Mouse (Mus musculus) gastrocnemius, postnatal 14 days (tissue): ENCODE measurements around the gene Pappa2. TPM values are rescaled to one million over a fixed set of nuclear protein-coding genes. Genes with fewer than 3 reads are reported as not detected.

Experiments used
- DNase-seq: peaks from one replicate; pipeline ENCODE4 v3.0.0; 2021; ENCODE audit warnings: mixed read lengths
- intact Hi-C: fragments of 180-260 bp; cut with DNase I; formaldehyde crosslinking; loops from one replicate; pipeline ENCODE4 v1.15.1; 2025; ENCODE audit warnings: low total_unique reads
- total RNA-seq, 2 experiments: library from RNA; stranded (reverse); gene quantifications; 2 replicates each; pipeline ENCODE4 v1.2.3; 2021

The Pappa2 gene
- total RNA-seq, 2 experiments from 2014 or later, result 0.11 to 0.21 TPM

- intact Hi-C loops, result no loop called here
- no peak for DNase-seq
These were observed 204.8 kb downstream of the Pappa2 start for GRCm38 (mm10) chr1:158775486-158775885.

GRCm38 (mm10) chr1:158773102-158773501 lies 207.2 kb downstream of the Pappa2 start:
- intact Hi-C loops, result no loop called here
- no peak for DNase-seq

GRCm38 (mm10) chr1:158770756-158771155 lies 209.5 kb downstream of the Pappa2 start:
- no peak for DNase-seq
- intact Hi-C loops, result no loop called here

GRCm38 (mm10) chr1:158770036-158770655 lies 210.1 kb downstream of the Pappa2 start:
- intact Hi-C loops, result no loop called here
- no peak for DNase-seq

- DNase-seq, result no peak
- intact Hi-C loops, result no loop called here
These were observed 214.4 kb downstream of the Pappa2 start for GRCm38 (mm10) chr1:158765842-158766241.

- intact Hi-C loops, result no loop called here
- DNase-seq, result no peak
These were observed 215.6 kb downstream of the Pappa2 start for GRCm38 (mm10) chr1:158764727-158765126.

DNA sequence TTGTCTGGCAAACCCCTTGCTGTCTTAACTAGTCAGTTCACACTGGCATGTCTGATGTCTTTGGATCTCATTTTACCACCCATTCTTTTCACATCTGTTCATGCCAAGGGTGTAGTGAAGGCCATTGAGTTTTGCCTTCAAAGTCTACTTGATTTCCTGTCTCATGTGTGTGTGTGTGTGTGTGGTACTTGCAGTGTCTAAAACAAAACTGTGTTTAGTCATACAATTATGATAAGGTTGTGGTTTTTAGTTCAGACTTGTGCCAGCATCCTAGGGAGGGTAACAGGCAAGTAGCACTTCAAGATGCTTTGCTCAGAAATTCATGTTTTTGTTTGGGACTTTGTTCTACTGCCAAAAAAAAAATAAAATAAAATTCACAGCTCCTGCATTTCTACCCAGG lies 216.1 kb downstream of the Pappa2 start:
- no peak for DNase-seq
- intact Hi-C loops, result no loop called here

DNA sequence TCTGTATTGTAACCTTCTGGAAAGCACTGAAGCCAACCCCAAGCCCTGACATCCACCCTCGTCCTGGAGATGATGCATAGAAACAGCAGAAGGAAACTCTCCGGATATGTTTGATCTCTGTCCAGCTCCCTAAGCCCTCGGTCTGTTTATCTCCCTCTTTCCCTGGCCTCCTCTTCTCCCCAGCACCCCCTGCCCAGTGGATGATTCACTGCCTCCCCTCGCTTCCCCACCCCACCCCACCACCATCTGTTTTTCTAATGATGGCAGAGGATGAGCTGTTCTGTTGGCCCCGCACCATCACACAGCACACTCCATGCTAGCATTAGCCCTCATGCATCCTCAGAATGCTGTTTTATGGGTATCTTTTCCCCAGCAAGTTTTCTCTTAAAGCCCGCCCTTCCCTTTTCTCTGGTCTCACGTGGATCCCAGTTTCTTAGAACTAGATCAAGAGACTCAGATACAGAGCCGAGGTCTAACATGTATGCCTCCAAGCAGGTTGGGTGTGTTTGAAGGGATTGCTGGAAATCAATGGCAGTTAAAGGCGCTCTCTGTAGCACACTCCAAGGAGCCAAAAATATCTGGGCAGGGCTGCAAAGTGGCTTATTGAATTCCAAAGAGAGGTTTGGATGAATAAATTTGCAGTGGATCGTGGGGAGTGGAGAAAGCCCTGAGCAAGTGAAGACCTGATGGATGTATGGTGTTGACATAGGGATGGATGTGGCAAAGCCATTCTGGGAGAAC lies 231.8 kb downstream of the Pappa2 start:
- intact Hi-C loops, result no loop called here
- DNase-seq, result peak; percentile 48

GRCm38 (mm10) chr1:158741449-158741848 lies 238.8 kb downstream of the Pappa2 start:
- DNase-seq, result no peak
- intact Hi-C loops, result no loop called here

DNA sequence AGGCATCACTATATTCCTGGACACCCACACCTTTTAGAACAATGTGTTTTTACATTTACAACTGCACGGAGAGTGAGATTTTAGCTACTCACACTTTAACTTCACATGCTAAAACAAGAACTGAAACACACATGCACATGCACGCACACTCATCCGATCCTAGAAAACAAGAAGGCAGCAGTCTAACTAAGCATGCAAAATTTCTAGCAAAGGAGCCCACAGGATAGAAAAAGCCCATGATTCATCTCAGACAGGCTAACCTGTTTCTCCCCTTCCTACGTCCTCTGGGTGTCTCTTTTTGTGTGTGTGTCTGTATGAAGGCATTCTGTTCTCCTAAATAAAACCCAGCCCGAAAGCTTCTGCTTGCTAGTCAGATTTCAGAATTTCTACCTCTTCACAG lies 239.3 kb downstream of the Pappa2 start:
- no peak for DNase-seq

GRCm38 (mm10) chr1:158740161-158740766 lies 240.0 kb downstream of the Pappa2 start:
- intact Hi-C loops, result no loop called here
- DNase-seq, result no peak

More for the DNA sequence above, 239.3 kb downstream of the Pappa2 start:
- intact Hi-C loops, result no loop called here

DNA sequence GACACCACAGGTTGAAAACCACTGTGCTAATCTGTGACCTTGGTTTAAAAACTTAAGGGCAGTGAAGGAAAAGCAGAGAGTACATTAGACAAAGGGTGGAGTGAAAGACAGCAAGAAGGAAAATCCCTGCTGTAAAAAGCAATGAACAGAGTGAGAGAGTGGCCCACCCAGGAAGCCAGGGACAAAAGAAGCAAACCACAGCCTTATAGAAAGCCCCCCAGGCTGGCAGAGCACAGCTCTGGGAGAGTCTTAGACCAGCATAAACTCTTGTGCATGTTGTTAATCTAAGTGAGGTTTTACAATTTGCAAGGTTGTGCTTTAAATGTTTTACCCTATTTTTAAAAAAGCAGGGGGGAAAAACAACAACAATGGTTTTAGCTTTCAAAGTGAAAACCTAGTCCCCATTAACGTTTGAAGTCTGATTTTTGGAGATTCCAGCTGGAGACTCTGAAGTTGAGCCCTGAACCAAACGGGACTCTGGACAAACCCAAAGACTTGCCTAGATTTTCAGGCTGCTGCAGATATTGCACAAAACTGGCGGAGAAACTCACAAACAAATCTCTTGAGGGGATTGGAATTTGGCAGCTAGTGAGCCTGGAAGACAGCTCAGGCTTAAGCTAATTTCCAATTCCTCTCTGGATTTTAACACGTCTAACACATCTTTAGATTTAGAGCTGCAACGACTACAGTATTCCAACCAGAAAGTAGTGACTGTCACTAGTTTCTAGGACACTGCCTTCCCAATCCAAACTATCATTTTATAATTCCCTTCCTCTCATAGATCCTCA lies 241.0 kb downstream of the Pappa2 start:
- DNase-seq, result peak; percentile 5
- intact Hi-C loops, result no loop called here

- intact Hi-C loops, result no loop called here
- no peak for DNase-seq
These were observed 247.3 kb downstream of the Pappa2 start for GRCm38 (mm10) chr1:158732868-158733496.

DNA sequence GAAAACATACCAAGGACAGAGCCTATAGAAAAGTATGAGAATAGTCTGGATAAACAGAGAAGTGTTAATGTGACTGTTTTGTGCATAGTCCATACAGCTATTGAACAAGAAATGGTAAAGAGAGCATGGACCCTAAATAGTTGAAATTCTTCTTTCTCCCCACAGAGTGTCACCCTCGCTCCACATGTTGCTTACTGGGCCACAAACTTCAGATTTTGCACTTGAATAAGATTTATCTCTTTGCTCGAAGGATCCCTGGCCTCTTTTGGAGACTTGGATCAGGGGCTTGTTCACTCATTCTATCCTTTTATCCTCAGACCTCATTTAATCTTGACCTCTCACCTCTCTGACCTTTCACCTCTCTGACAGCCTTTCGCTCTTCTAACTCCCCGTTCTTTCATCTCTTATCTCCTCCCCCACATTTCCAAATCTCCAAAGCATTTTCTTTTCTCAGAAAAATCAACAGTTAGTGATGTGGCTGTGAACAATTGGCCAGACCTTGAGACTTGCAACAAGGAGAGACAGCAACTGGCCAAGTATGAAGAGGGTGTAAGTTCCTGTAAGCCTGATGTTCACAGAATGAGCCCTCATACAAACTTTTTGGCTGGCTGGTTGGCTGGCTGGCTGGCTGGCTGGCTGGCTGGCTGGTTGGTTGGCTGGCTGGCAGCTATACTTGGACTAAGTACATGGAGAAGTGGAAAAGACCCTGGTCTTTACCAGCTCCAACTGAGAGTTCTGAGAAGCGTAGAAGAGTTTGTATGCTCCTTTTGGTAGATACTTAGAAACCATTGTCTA lies 266.8 kb downstream of the Pappa2 start:
- intact Hi-C loops, result loop anchor here (5.0 kb wide), 1 partner anchor 239 kb away; no protein-coding TSS in a partner anchor
- peak; percentile 34 for DNase-seq

DNA sequence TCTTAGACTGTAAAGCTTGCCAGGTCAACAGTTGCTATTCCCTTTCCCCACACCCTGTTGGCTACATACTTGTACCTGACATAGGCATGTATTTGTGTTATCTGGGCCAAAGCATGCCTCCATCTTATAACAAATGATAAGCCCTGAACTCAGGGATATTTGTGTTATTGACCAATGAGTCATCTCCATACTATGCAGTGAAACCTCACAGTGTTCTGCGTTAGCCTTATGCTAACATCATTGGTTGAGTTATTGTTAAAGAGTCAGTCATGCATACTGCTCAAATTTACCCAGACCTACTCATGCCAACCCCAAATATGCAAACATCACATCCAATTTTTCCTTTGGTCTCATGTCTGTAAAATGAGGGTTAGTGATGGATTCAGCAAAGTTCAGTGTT lies 279.0 kb downstream of the Pappa2 start:
- no peak for DNase-seq
- intact Hi-C loops, result no loop called here

DNA sequence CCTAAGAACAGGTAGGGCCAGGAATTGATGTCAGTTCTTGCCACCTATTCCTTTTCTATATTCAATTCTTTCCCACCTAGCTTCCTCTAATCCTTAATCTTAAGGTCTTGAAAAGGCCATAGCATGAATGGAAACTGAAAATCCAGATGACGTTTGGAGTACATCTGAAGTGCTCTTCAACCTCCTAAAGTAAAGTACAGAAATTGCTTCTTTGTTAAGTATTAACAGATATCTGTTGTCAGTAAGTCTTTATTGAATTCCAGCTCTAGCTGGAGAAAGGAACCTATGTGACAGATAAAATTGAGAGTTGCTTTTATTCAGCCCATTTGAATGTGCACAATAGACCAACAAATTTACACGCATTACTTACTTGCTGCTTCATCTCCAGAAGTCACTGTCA lies 280.1 kb downstream of the Pappa2 start:
- DNase-seq, result no peak
- intact Hi-C loops, result no loop called here

DNA sequence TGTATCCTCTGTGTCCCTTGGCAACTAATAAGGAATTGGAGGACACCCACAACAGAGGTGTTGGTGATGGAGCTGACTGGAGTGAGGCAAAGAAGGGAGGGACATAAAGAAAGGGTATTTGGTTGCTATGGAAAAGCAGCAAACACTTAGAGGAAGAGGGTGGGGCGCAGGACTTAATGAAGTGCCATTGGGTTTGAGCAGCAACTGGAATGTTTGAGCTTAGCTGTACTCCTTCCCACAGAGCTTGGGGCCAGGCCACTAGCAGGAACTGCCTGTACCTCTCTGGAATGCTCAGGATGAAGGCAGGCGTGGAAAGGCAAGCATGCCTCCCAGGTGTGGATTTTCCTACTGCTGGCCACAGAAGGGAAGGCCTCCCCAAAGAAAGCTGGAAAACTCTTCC lies 281.0 kb downstream of the Pappa2 start:
- DNase-seq, result no peak
- intact Hi-C loops, result no loop called here

DNA sequence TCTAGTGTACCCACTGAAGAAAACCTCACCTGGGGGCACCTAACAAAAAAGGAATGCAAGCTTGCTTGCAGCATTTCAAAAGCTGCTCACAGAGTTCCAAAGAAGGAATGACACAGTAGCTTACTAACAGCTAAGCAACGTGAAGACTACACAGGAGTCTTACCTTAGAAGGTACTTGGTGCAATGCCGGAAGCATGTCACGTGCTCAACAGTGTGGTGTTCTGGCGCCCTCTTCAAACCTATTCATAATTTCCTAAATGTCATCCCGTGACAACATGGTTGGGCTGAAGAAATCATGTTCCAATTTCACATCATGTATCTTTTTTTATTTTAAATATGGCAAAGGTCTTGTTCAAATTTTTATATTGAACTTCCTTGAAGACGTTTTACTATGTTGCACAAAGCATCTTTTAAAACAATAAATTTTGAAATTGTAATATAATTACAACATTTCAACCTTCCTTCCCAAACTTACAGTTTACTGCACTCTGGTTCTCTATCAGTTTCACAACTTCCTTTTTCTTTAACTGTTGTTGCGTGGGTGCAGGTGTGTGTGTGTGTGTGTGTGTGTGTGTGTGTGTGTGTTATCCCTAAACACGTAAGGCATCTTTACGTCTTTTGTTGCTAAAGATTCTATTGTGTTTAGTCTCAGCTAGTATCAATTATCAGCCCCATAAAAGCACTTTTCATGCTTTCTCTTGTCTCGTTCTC lies 282.3 kb downstream of the Pappa2 start:
- intact Hi-C loops, result no loop called here
- DNase-seq, result no peak
